ENCODE assay signal across 8 mouse cellular contexts in genomic region chr2:26497861-26498533, GRCm38 (mm10). TPM values are rescaled to one million over a fixed set of nuclear protein-coding genes. Genes with fewer than 3 reads are reported as not detected.
DNase-seq lines count a peak whose midpoint lies in the region; ATAC-seq and TF ChIP-seq lines count a peak whose summit lies in the region.

No protein-coding gene starts in this region.

- H3K4me1 ChIP-seq in spleen, adult 2 months (ENCODE audit: control insufficient read depth, insufficient read depth, insufficient read length), result peaks cover 34% of the 10 kb centered on the region; the same call in 1 of the 2 replicates
- H3K4me1 ChIP-seq in hindbrain, embryonic 11.5 days (replicated peaks; ENCODE audit: control insufficient read depth, insufficient read depth, low read length), result peaks cover 61% of the 10 kb centered on the region
- H3K4me1 ChIP-seq in liver, postnatal 0 days (ENCODE audit: insufficient read depth), result peaks cover 54% of the 10 kb centered on the region
- peaks cover 92% of the 10 kb centered on the region for H3K4me1 ChIP-seq in stomach, embryonic 16.5 days (ENCODE audit: control insufficient read depth, insufficient read depth, low read length)

- no peak for TF ChIP-seq EP300 in liver, postnatal 0 days (IDR thresholded peaks at IDR 0.05; ENCODE audit: low read depth)

- WGBS in spleen, adult 2 months, result 36% methylated on average over 11 of the region's 11 CpGs
- WGBS in hindbrain, embryonic 11.5 days, result 78% methylated on average over 11 of the region's 11 CpGs
- WGBS in liver, postnatal 0 days (ENCODE audit: insufficient replicate concordance), result 42% methylated on average over 11 of the region's 11 CpGs
- 58% methylated on average over 11 of the region's 11 CpGs for whole genome bisulfite sequencing in stomach, embryonic 16.5 days

- no peak for ATAC-seq in hindbrain, embryonic 11.5 days (ENCODE audit: low FRiP score)
- ATAC-seq in liver, postnatal 0 days, result no peak
- no peak for ATAC-seq in stomach, embryonic 16.5 days (ENCODE audit: insufficient read depth, low FRiP score)
- no peak for ATAC-seq in cerebellum, adult (ENCODE audit: insufficient number of reproducible peaks, low FRiP score, low TSS enrichment)
- no peak for ATAC-seq in erythroid progenitor cell, adult 5-6 weeks (replicated peaks; ENCODE audit: low FRiP score, poor library complexity, severe bottlenecking)

- H3K36me3 ChIP-seq in spleen, adult 2 months (ENCODE audit: control insufficient read depth, insufficient read depth, low read length), result no peaks in the 10 kb centered on the region
- no peaks in the 10 kb centered on the region for H3K36me3 ChIP-seq in hindbrain, embryonic 11.5 days (ENCODE audit: control insufficient read depth, insufficient read depth, low read length)
- H3K36me3 ChIP-seq in liver, postnatal 0 days (replicated peaks; ENCODE audit: insufficient read depth, low read length), result peaks cover 9% of the 10 kb centered on the region
- no peaks in the 10 kb centered on the region for H3K36me3 ChIP-seq in stomach, embryonic 16.5 days (ENCODE audit: control insufficient read depth, insufficient read depth, low read length)

- TF ChIP-seq CTCF in spleen, adult 2 months (IDR thresholded peaks at IDR 0.05; ENCODE audit: extremely low read depth, insufficient read depth, insufficient read length, insufficient replicate concordance), result no peak
- TF ChIP-seq CTCF in liver, postnatal 0 days (IDR thresholded peaks at IDR 0.05; ENCODE audit: low read depth), result no peak

- H3K4me3 ChIP-seq in spleen, adult 2 months (ENCODE audit: extremely low read depth, insufficient read depth, insufficient read length), result no peak overlapping the region
- no peak overlapping the region for H3K4me3 ChIP-seq in hindbrain, embryonic 11.5 days (ENCODE audit: low read depth, low read length)
- no peak overlapping the region for H3K4me3 ChIP-seq in liver, postnatal 0 days (ENCODE audit: low read depth, low read length)
- no peak overlapping the region for H3K4me3 ChIP-seq in stomach, embryonic 16.5 days (replicated peaks; ENCODE audit: low read length)

- no peaks in the 10 kb centered on the region for H3K9me3 ChIP-seq in hindbrain, embryonic 11.5 days (ENCODE audit: control insufficient read depth, low read length)
- H3K9me3 ChIP-seq in liver, postnatal 0 days (ENCODE audit: low read length), result no peaks in the 10 kb centered on the region
- no peaks in the 10 kb centered on the region for H3K9me3 ChIP-seq in stomach, embryonic 16.5 days (replicated peaks; ENCODE audit: control insufficient read depth, low read length)

- TF ChIP-seq POLR2A in spleen, adult 2 months (IDR thresholded peaks at IDR 0.05; ENCODE audit: low read depth, low read length), result no peak

- no peak for DNase-seq in spleen, adult 2 months (ENCODE audit: low read depth in 1 of 2, low spot score in 2 of 2)
- no peak for DNase-seq in spleen, postnatal 10 days (ENCODE audit: low spot score in 2 of 2)
- DNase-seq in hindbrain, embryonic 11.5 days (ENCODE audit: low spot score), result no peak
- DNase-seq in liver, postnatal 0 days, result no peak
- no peak for DNase-seq in spleen, postnatal 4 days (ENCODE audit: low spot score in 2 of 2)

- H3K4me2 ChIP-seq in hindbrain, embryonic 11.5 days (replicated peaks; ENCODE audit: low read depth, low read length), result no peak overlapping the region
- 0 out of 2 replicates have a peak overlapping the region, but pooled peaks have one; percentile 26 for H3K4me2 ChIP-seq in liver, postnatal 0 days (ENCODE audit: low read depth, low read length)
- no peak overlapping the region for H3K4me2 ChIP-seq in stomach, embryonic 16.5 days (ENCODE audit: low read depth, low read length)

- H3K9ac ChIP-seq in hindbrain, embryonic 11.5 days (ENCODE audit: low read depth, low read length), result 0 out of 2 replicates have a peak overlapping the region, but pooled peaks have one; percentile 16
- H3K9ac ChIP-seq in liver, postnatal 0 days (replicated peaks), result no peak overlapping the region
- no peak overlapping the region for H3K9ac ChIP-seq in stomach, embryonic 16.5 days (ENCODE audit: low read length)

- peak overlapping the region; percentile 69 for H3K27ac ChIP-seq in spleen, adult 2 months (ENCODE audit: insufficient read depth, low read length)
- H3K27ac ChIP-seq in hindbrain, embryonic 11.5 days (ENCODE audit: low read depth, low read length), result peak overlapping the region; percentile 13; the same call in 1 of the 2 replicates
- peak overlapping the region; percentile 57 for H3K27ac ChIP-seq in liver, postnatal 0 days (ENCODE audit: low read depth)
- 0 out of 2 replicates have a peak overlapping the region, but pooled peaks have one; percentile 8 for H3K27ac ChIP-seq in stomach, embryonic 16.5 days (ENCODE audit: low read length)

- H3K27me3 ChIP-seq in spleen, adult 2 months (ENCODE audit: control insufficient read depth, insufficient read depth, low read length), result peaks cover 2% of the 10 kb centered on the region; the same call in 1 of the 2 replicates
- H3K27me3 ChIP-seq in hindbrain, embryonic 11.5 days (ENCODE audit: control insufficient read depth, insufficient read depth, low read length), result no peaks in the 10 kb centered on the region
- H3K27me3 ChIP-seq in liver, postnatal 0 days (ENCODE audit: insufficient read depth, low read length), result peaks cover 3% of the 10 kb centered on the region; the same call in 1 of the 2 replicates
- H3K27me3 ChIP-seq in stomach, embryonic 16.5 days (ENCODE audit: control insufficient read depth, insufficient read depth, low read length), result no peaks in the 10 kb centered on the region

RNA-seq across cellular contexts. Expression of gene Notch1, which starts 18.5 kb away (rescaled TPM):
- polyA plus RNA-seq in spleen, adult 2 months (2012; rRNA removed), result 34.6 and 39.6 TPM in 2 replicates
- 48.9 and 66.8 TPM in 2 replicates for polyA plus RNA-seq in hindbrain, embryonic 11.5 days (2014; fragmentation: Nextera tagmentation; extraction: Ambion mirVana)
- polyA plus RNA-seq in liver, postnatal 0 days (2015; fragmentation: Nextera tagmentation; extraction: Ambion mirVana), result 2.0 and 2.1 TPM in 2 replicates
- 14.1 and 15.4 TPM in 2 replicates for polyA plus RNA-seq in stomach, embryonic 16.5 days (2015; fragmentation: Nextera tagmentation; extraction: Ambion mirVana)
- total RNA-seq in erythroid progenitor cell, adult 5-6 weeks (2015; ENCODE audit: low replicate concordance), result 5.4 and 9.0 TPM in 2 replicates
- 1.5 and 6.0 TPM in 2 replicates for total RNA-seq in erythroid progenitor cell, adult 5-6 weeks (2017; ENCODE audit: low replicate concordance)

RNA-seq across cellular contexts. Expression of gene Sec16a, which starts 53.0 kb away (rescaled TPM):
- 65.2 and 74.3 TPM in 2 replicates for polyA plus RNA-seq in spleen, adult 2 months (2012; rRNA removed)
- polyA plus RNA-seq in hindbrain, embryonic 11.5 days (2014; fragmentation: Nextera tagmentation; extraction: Ambion mirVana), result 29.6 and 31.2 TPM in 2 replicates
- polyA plus RNA-seq in liver, postnatal 0 days (2015; fragmentation: Nextera tagmentation; extraction: Ambion mirVana), result 7.8 and 8.0 TPM in 2 replicates
- polyA plus RNA-seq in stomach, embryonic 16.5 days (2015; fragmentation: Nextera tagmentation; extraction: Ambion mirVana), result 28.2 and 31.5 TPM in 2 replicates
- 13.0 TPM in 2 replicates for total RNA-seq in erythroid progenitor cell, adult 5-6 weeks (2015; ENCODE audit: low replicate concordance)
- 7.3 and 15.7 TPM in 2 replicates for total RNA-seq in erythroid progenitor cell, adult 5-6 weeks (2017; ENCODE audit: low replicate concordance)

Comparison
In these comparisons a context has a peak if more than half of its experiments do, and no peak if none do; other contexts are left out.
1. H3K27ac ChIP-seq: peak in every context shown above with its lines; median percentile 69 in spleen, adult 2 months; 57 in liver, postnatal 0 days; 13 in hindbrain, embryonic 11.5 days; 8 in stomach, embryonic 16.5 days.